Mouse (Mus musculus) forebrain, postnatal 0 days (tissue): ENCODE data around the gene Itpkb. TPM values are rescaled to one million over a fixed set of nuclear protein-coding genes. Genes with fewer than 3 reads are reported as not detected.
A peak's percentile ranks its signal among the peaks of the same experiment; 100 is the strongest.

Experiments used
- ATAC-seq: fragments of 200-750 bp; cut with Nextera tagmentation; 2 replicates; pipeline ENCODE4 v1.8.0; 2017; ENCODE audit warnings: mild to moderate bottlenecking, moderate library complexity
- DNase-seq: peaks from one replicate; pipeline ENCODE4 v3.0.0-alpha.2; 2015
- H3K27ac ChIP-seq: fragments of 300-500 bp; sonication (generic); 2 replicates; pipeline ENCODE4 v1.5.1; 2014; ENCODE audit warnings: low read depth, mild to moderate bottlenecking, antibody characterized with exemption, low read length, moderate library complexity, mixed read lengths
- H3K27me3 ChIP-seq: fragments of 300-500 bp; sonication (generic); 2 replicates; pipeline ENCODE4 v1.6.1; 2014; ENCODE audit warnings: mild to moderate bottlenecking, low read length, mixed read lengths; ENCODE audit not compliant: insufficient read depth
- H3K36me3 ChIP-seq: fragments of 300-500 bp; sonication (generic); 2 replicates; pipeline ENCODE4 v1.6.1; 2014; ENCODE audit warnings: mild to moderate bottlenecking, moderate library complexity; ENCODE audit not compliant: insufficient read depth
- H3K4me1 ChIP-seq: fragments of 300-500 bp; sonication (generic); 2 replicates; pipeline ENCODE4 v1.6.1; 2014; ENCODE audit warnings: antibody characterized with exemption; ENCODE audit not compliant: insufficient read depth
- H3K4me2 ChIP-seq: fragments of 300-500 bp; sonication (generic); 2 replicates; pipeline ENCODE4 v1.6.1; 2014; ENCODE audit warnings: low read depth, mild to moderate bottlenecking, moderate library complexity
- H3K4me3 ChIP-seq: fragments of 300-500 bp; sonication (generic); 2 replicates; pipeline ENCODE4 v1.5.1; 2014; ENCODE audit warnings: low read depth, low read length, mixed read lengths
- H3K9ac ChIP-seq: fragments of 300-500 bp; sonication (generic); 2 replicates; pipeline ENCODE4 v1.6.1; 2014; ENCODE audit warnings: mild to moderate bottlenecking
- H3K9me3 ChIP-seq: fragments of 300-500 bp; sonication (generic); 2 replicates; pipeline ENCODE4 v1.6.1; 2016; ENCODE audit warnings: low read length
- CTCF ChIP-seq: sonication (generic); IDR thresholded peaks from 2 replicates; pipeline ENCODE4 v1.5.1; 2016; ENCODE audit warnings: antibody characterized with exemption, control low read depth, low read depth
- WGBS: fragments of 180-500 bp; shearing (Covaris S2); extraction: QIAGEN DNeasy Blood & Tissue Kit; methylation state at CpG from one replicate; pipeline ENCODE4 v1.1.7; 2014; 5-methylcytosine and 5-hydroxymethylcytosine counted together
- polyA plus RNA-seq: library from polyadenylated mRNA; unstranded; fragments of >200 nt; fragmentation: Nextera tagmentation; extraction: Ambion mirVana; gene quantifications from 2 replicates; pipeline ENCODE4 v1.2.1, GENCODE M21; 2015
- total RNA-seq: library from RNA; depleted of rRNA; stranded (reverse); fragments of >200 nt; gene quantifications from 2 replicates; pipeline ENCODE4 v1.2.3, GENCODE M21; 2014

Itpkb gene
- total and polyA plus RNA-seq, 2 experiments from 2014 or later: 1.9 to 6.4 TPM

- Histone ChIP-seq H3K9me3 (no peaks in the 10 kb centered on the region), H3K4me1 (no peaks in the 10 kb centered on the region), H3K4me3 (no peak overlapping the region), H3K27me3 (no peaks in the 10 kb centered on the region), H3K4me2 (no peak overlapping the region), H3K27ac (no peak overlapping the region), H3K36me3 (no peaks in the 10 kb centered on the region; the same call in 1 of the 2 replicates), H3K9ac (no peak overlapping the region)
- no peak for DNase-seq
- no peak for TF ChIP-seq CTCF
- ATAC-seq: no peak
- 89% methylated on average over 2 of the region's 2 CpGs for WGBS
Observed at GRCm38 (mm10) chr1:180419059-180419458, 88.8 kb downstream of the Itpkb start.

- WGBS: 33% methylated on average over 8 of the region's 8 CpGs
Observed at GRCm38 (mm10) chr1:180420496-180421164, 90.3 kb downstream of the Itpkb start.

GRCm38 (mm10) chr1:180421165-180421909 lies 91.1 kb downstream of the Itpkb start:
- no peak overlapping the region for H3K4me3 ChIP-seq
- no peak overlapping the region for H3K4me2 ChIP-seq
- peak; percentile 21 for ATAC-seq
- H3K9ac ChIP-seq: no peak overlapping the region
- no peaks in the 10 kb centered on the region; the same call in 1 of the 2 replicates for H3K36me3 ChIP-seq
- no peaks in the 10 kb centered on the region for H3K4me1 ChIP-seq
- no peaks in the 10 kb centered on the region for H3K9me3 ChIP-seq
- H3K27ac ChIP-seq: peak overlapping the region; percentile 35; the same call in 1 of the 2 replicates
- TF ChIP-seq CTCF: no peak
- no peaks in the 10 kb centered on the region for H3K27me3 ChIP-seq
- no peak for DNase-seq
- 58% methylated on average over 25 of the region's 25 CpGs for WGBS

More at GRCm38 (mm10) chr1:180420496-180421164, 90.3 kb downstream of the Itpkb start:
- no peaks in the 10 kb centered on the region for H3K4me1 ChIP-seq
- H3K9ac ChIP-seq: no peak overlapping the region
- no peak for TF ChIP-seq CTCF
- no peaks in the 10 kb centered on the region; the same call in 1 of the 2 replicates for H3K36me3 ChIP-seq
- H3K27ac ChIP-seq: 0 out of 2 replicates have a peak overlapping the region, but pooled peaks have one; percentile 57
- H3K9me3 ChIP-seq: no peaks in the 10 kb centered on the region
- H3K4me2 ChIP-seq: no peak overlapping the region
- H3K27me3 ChIP-seq: no peaks in the 10 kb centered on the region
- peak; percentile 60 for DNase-seq
- no peak overlapping the region for H3K4me3 ChIP-seq
- ATAC-seq: peak; percentile 83

GRCm38 (mm10) chr1:180422076-180422828 lies 92.0 kb downstream of the Itpkb start:
- Histone ChIP-seq H3K9ac (no peak overlapping the region), H3K4me3 (no peak overlapping the region)

GRCm38 (mm10) chr1:180423008-180423639 lies 92.8 kb downstream of the Itpkb start:
- Histone ChIP-seq H3K4me3 (no peak overlapping the region), H3K36me3 (no peaks in the 10 kb centered on the region; the same call in 1 of the 2 replicates), H3K4me1 (peaks cover 5% of the 10 kb centered on the region; the same call in 1 of the 2 replicates), H3K4me2 (no peak overlapping the region), H3K27ac (no peak overlapping the region), H3K9me3 (no peaks in the 10 kb centered on the region), H3K9ac (no peak overlapping the region), H3K27me3 (no peaks in the 10 kb centered on the region)
- DNase-seq: no peak
- WGBS: 59% methylated on average over 16 of the region's 16 CpGs
- ATAC-seq: no peak
- TF ChIP-seq CTCF: no peak

More at GRCm38 (mm10) chr1:180422076-180422828, 92.0 kb downstream of the Itpkb start:
- Histone ChIP-seq H3K36me3 (no peaks in the 10 kb centered on the region; the same call in 1 of the 2 replicates), H3K27me3 (no peaks in the 10 kb centered on the region), H3K9me3 (no peaks in the 10 kb centered on the region), H3K27ac (no peak overlapping the region; the same call in 1 of the 2 replicates), H3K4me1 (no peaks in the 10 kb centered on the region), H3K4me2 (no peak overlapping the region)
- ATAC-seq: peak; percentile 70
- TF ChIP-seq CTCF: peak; percentile 90
- 19% methylated on average over 11 of the region's 11 CpGs for WGBS
- DNase-seq: peak; percentile 84

- DNase-seq (no peak), ATAC-seq (no peak)
- 82% methylated on average over 3 of the region's 3 CpGs for WGBS
- Histone ChIP-seq H3K4me2 (no peak overlapping the region), H3K27ac (no peak overlapping the region), H3K27me3 (no peaks in the 10 kb centered on the region), H3K9me3 (no peaks in the 10 kb centered on the region), H3K4me1 (peaks cover 5% of the 10 kb centered on the region; the same call in 1 of the 2 replicates), H3K36me3 (no peaks in the 10 kb centered on the region; the same call in 1 of the 2 replicates), H3K4me3 (no peak overlapping the region), H3K9ac (no peak overlapping the region)
- no peak for TF ChIP-seq CTCF
Observed at GRCm38 (mm10) chr1:180423931-180424330, 93.6 kb downstream of the Itpkb start.
